Mouse (Mus musculus) limb, embryonic 12.5 days (tissue): Measurements from ENCODE around the gene Runx2. TPM values are rescaled to one million over a fixed set of nuclear protein-coding genes. Genes with fewer than 3 reads are reported as not detected.

Experiments
- ATAC-seq: fragments of 200-750 bp; cut with Nextera tagmentation; 2 replicates; pipeline ENCODE4 v1.8.0; 2017; ENCODE audit warnings: low read depth, moderate TSS enrichment; ENCODE audit not compliant: insufficient number of reproducible peaks, insufficient read depth, low FRiP score, low TSS enrichment
- H3K27ac ChIP-seq: fragments of 300-500 bp; sonication (generic); 2 replicates; pipeline ENCODE4 v1.5.1; 2016; ENCODE audit warnings: mild to moderate bottlenecking, moderate library complexity
- H3K27me3 ChIP-seq: fragments of 300-500 bp; sonication (generic); 2 replicates; pipeline ENCODE4 v1.6.1; 2016; ENCODE audit warnings: mild to moderate bottlenecking, moderate library complexity
- H3K36me3 ChIP-seq: fragments of 300-500 bp; sonication (generic); 2 replicates; pipeline ENCODE4 v1.6.1; 2016; ENCODE audit warnings: mild to moderate bottlenecking, moderate library complexity
- H3K4me1 ChIP-seq: fragments of 300-500 bp; sonication (generic); replicated peaks from 2 replicates; pipeline ENCODE4 v1.6.1; 2016
- H3K4me2 ChIP-seq: fragments of 300-500 bp; sonication (generic); 2 replicates; pipeline ENCODE4 v1.6.1; 2016; ENCODE audit warnings: mild to moderate bottlenecking, moderate library complexity
- H3K4me3 ChIP-seq: fragments of 300-500 bp; sonication (generic); replicated peaks from 2 replicates; pipeline ENCODE4 v1.5.1; 2016; ENCODE audit warnings: mild to moderate bottlenecking
- H3K9ac ChIP-seq: fragments of 300-500 bp; sonication (generic); replicated peaks from 2 replicates; pipeline ENCODE4 v1.6.1; 2016; ENCODE audit warnings: mild to moderate bottlenecking, moderate library complexity
- H3K9me3 ChIP-seq: fragments of 300-500 bp; sonication (generic); 2 replicates; pipeline ENCODE4 v1.6.1; 2016; ENCODE audit warnings: mild to moderate bottlenecking, moderate library complexity
- WGBS: fragments of 180-500 bp; shearing (Covaris S2); methylation state at CpG from one replicate; pipeline ENCODE4 v1.1.7; 2016; 5-methylcytosine and 5-hydroxymethylcytosine counted together
- polyA plus RNA-seq: library from polyadenylated mRNA; unstranded; fragments of >200 nt; fragmentation: Nextera tagmentation; extraction: Ambion mirVana; gene quantifications from 2 replicates; pipeline ENCODE4 v1.2.1, GENCODE M21; 2016

Runx2 gene
- polyA plus RNA-seq, 1 experiment from 2014 or later: 8.3 TPM

DNA sequence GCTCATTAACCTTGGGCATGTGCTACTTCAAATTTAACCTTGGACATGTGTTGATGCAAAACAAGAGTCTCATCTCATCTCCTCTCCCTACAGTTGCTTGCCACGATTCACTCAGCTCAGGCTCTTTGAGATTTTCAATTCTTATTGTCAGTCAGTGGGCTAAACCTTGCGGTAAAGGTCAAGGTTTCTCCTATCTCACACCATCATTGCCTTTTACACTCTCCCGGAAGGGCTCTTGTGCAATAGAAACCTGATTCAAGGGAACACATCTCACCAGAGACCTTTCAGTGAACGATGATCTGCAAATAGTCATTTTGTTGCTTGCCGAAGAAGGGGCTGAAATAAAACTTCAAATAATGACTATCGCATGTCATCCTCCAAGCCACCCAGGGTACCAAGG lies 354.4 kb downstream of the Runx2 start:
- Histone ChIP-seq H3K4me3 (no peak overlapping the region), H3K9ac (no peak overlapping the region), H3K9me3 (no peaks in the 10 kb centered on the region), H3K27me3 (peaks cover 25% of the 10 kb centered on the region), H3K36me3 (no peaks in the 10 kb centered on the region), H3K4me2 (no peak overlapping the region), H3K4me1 (0 out of 2 replicates have a peak, but pooled peaks cover 5% of the 10 kb centered on the region), H3K27ac (no peak overlapping the region)
- no peak for ATAC-seq
- WGBS: 93% methylated on average over 6 of the region's 6 CpGs

- H3K4me1 ChIP-seq: 0 out of 2 replicates have a peak, but pooled peaks cover 5% of the 10 kb centered on the region
- peaks cover 30% of the 10 kb centered on the region for H3K27me3 ChIP-seq
- no peaks in the 10 kb centered on the region for H3K36me3 ChIP-seq
- no peak overlapping the region for H3K27ac ChIP-seq
- H3K9me3 ChIP-seq: no peaks in the 10 kb centered on the region
- ATAC-seq: no peak
- no peak overlapping the region for H3K9ac ChIP-seq
- no peak overlapping the region for H3K4me3 ChIP-seq
- WGBS: 97% methylated on average over 4 of the region's 4 CpGs
- no peak overlapping the region for H3K4me2 ChIP-seq
Measured at GRCm38 (mm10) chr17:44459029-44459428, 355.6 kb downstream of the Runx2 start.

DNA sequence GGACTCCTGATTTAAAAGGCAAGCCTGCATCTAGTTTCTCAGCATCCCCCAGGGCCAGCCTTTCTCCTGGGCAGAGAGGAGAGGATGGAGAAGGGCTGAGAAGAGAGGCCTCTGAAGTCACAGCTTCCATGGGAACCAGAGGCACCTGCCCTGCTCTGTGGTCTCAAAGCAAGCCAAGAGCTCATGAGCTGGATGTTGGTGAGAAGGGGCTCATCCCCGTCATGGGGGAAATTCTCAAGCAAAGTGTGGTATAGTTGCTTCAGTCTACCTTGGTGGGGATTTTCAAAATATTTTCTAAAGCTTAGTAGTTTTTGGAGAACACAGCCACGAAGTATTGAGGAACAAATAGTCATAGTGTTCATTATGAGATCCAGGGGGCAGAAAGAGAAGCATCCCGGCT lies 357.9 kb downstream of the Runx2 start:
- Histone ChIP-seq H3K4me2 (no peak overlapping the region), H3K36me3 (no peaks in the 10 kb centered on the region), H3K9ac (no peak overlapping the region), H3K27ac (no peak overlapping the region), H3K4me1 (0 out of 2 replicates have a peak, but pooled peaks cover 5% of the 10 kb centered on the region), H3K4me3 (no peak overlapping the region), H3K27me3 (peaks cover 43% of the 10 kb centered on the region), H3K9me3 (no peaks in the 10 kb centered on the region)
- WGBS: 84% methylated on average over 3 of the region's 3 CpGs
- no peak for ATAC-seq

DNA sequence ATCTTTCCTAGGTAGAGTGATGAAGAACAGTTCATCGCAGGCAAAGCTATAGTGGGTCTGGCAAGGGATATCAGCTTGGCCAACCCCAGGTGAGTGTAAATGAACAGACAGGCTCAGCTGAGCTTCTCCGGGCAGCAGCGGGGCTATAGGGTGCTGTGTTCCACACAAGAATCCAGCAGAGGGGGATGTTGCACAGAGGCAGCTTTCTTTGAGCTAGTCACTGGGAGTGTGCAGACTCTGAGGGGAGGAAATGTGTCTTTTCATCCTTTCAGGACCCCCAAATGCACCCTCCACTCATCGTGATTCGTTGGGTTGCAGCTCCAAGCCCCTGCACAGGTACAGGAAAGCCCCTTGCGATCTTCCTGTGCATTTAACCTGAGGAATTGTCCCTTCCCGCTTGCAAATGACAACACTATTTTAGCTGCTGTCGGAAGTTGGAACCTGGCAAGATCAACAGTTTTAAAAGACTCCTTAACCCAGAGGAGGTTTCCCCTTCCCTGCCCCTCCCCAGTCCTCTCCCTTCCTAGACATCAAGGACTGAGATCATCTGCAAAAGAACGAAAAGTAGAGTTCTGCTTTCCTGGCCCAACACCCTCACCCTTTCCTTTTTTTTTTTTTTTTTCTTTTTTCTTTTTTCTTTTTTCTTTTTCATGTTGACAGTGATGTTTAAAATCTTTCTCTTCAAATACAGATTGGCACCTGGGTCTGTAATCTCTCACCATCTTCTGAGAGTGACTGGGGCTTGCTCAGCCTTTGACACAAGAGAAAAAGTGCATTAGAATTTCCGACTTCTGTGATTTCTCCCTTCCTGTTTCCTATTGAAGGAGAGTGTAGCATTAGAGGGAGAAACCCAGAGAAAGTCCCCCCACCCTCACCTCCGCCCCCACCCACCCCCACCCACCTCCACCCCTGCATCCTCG lies 358.7 kb downstream of the Runx2 start:
- ATAC-seq: no peak; the same call in 1 of the 2 replicates
- H3K4me2 ChIP-seq: peak overlapping the region; percentile 26; the same call in 1 of the 2 replicates
- H3K9ac ChIP-seq: no peak overlapping the region
- no peak overlapping the region for H3K4me3 ChIP-seq
- 34% methylated on average over 12 of the region's 12 CpGs for WGBS
- 0 out of 2 replicates have a peak, but pooled peaks cover 5% of the 10 kb centered on the region for H3K4me1 ChIP-seq
- H3K27me3 ChIP-seq: peaks cover 41% of the 10 kb centered on the region
- no peak overlapping the region for H3K27ac ChIP-seq
- H3K9me3 ChIP-seq: no peaks in the 10 kb centered on the region
- no peaks in the 10 kb centered on the region for H3K36me3 ChIP-seq

DNA sequence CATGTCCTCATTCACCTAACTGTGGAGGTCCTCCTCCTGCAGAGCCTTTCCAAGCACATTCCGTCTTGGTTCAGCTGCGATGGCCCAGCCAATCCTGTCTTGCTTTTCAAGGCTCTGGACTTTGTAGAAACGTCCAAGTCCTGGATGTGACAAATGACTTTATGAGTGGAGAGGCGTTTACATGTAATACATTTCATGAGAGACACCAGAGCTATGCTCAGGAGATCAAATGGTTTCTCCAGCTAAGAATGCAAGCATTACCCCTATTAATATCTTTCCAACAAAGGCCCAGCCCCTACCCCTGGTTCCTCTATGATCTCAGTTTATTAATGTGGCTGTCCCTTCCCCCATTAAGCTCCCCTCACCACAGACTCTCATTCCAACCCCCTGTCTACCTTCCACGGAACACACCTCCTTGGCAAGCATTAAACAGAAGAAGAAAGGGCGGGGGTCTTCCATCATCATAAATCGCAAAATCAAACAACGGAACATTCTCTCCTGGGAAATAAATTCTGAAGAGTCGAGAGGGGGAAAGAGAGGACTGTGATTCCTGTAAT lies 364.6 kb downstream of the Runx2 start:
- H3K9me3 ChIP-seq: no peaks in the 10 kb centered on the region
- H3K4me3 ChIP-seq: no peak overlapping the region
- H3K36me3 ChIP-seq: no peaks in the 10 kb centered on the region
- H3K9ac ChIP-seq: no peak overlapping the region
- no peak overlapping the region for H3K27ac ChIP-seq
- WGBS: 56% methylated on average over 9 of the region's 9 CpGs
- no peak for ATAC-seq
- peaks cover 27% of the 10 kb centered on the region for H3K27me3 ChIP-seq
- no peak overlapping the region for H3K4me2 ChIP-seq
- H3K4me1 ChIP-seq: no peaks in the 10 kb centered on the region

Other genes with a start within 250 kb of the Runx2 start
- gene Supt3, start 37.6 kb downstream of the Runx2 start, polyA plus RNA-seq: 26.1 and 28.0 TPM in 2 replicates